Mouse (Mus musculus) spleen, adult 2 months (tissue): Measurements from ENCODE around the gene Adamtsl5. TPM values are rescaled to one million over a fixed set of nuclear protein-coding genes. Genes with fewer than 3 reads are reported as not detected.
A peak's percentile ranks its signal among the peaks of the same experiment; 100 is the strongest.

Experiments used
- DNase-seq, 2 experiments: peaks; one replicate each; pipeline versions ENCODE4 v3.0.0 to v3.0.0-alpha.2; 2012 to 2021; ENCODE audit warnings: low spot score in 2 of 2, low read depth in 1 of 2
- H3K27ac ChIP-seq: fragments of 200-500 bp; 2 replicates; pipeline ENCODE4 v1.5.1; 2012; ENCODE audit warnings: low read length, inconsistent platforms; ENCODE audit not compliant: insufficient read depth
- H3K27me3 ChIP-seq: fragments of 200-500 bp; 2 replicates; pipeline ENCODE4 v1.6.1; 2012; ENCODE audit warnings: mild to moderate bottlenecking, moderate library complexity, low read length, inconsistent platforms; ENCODE audit not compliant: control insufficient read depth, insufficient read depth
- H3K36me3 ChIP-seq: fragments of 200-500 bp; 2 replicates; pipeline ENCODE4 v1.6.1; 2012; ENCODE audit warnings: mild to moderate bottlenecking, low read length, inconsistent platforms; ENCODE audit not compliant: control insufficient read depth, insufficient read depth
- H3K4me1 ChIP-seq: fragments of 200-500 bp; 2 replicates; pipeline ENCODE4 v1.6.1; 2011; ENCODE audit warnings: inconsistent platforms; ENCODE audit not compliant: control insufficient read depth, insufficient read depth, insufficient read length
- H3K4me3 ChIP-seq: fragments of 200-500 bp; 2 replicates; pipeline ENCODE4 v1.5.1; 2011; ENCODE audit warnings: mild to moderate bottlenecking, inconsistent platforms; ENCODE audit not compliant: insufficient read depth, insufficient read length; ENCODE audit errors: extremely low read depth
- CTCF ChIP-seq: fragments of 200-500 bp; IDR thresholded peaks from 2 replicates; pipeline ENCODE4 v1.5.1; 2011; ENCODE audit warnings: mild to moderate bottlenecking, inconsistent platforms; ENCODE audit not compliant: insufficient read depth, insufficient read length, insufficient replicate concordance; ENCODE audit errors: extremely low read depth
- POLR2A ChIP-seq: fragments of 200-500 bp; IDR thresholded peaks from 2 replicates; pipeline ENCODE4 v1.6.1; 2011; ENCODE audit warnings: low read depth, low read length, inconsistent platforms
- WGBS: fragments of 180-500 bp; shearing (Covaris S2); methylation state at CpG from one replicate; pipeline ENCODE4 v1.1.7; 2018; 5-methylcytosine and 5-hydroxymethylcytosine counted together
- polyA plus RNA-seq: library from polyadenylated mRNA; depleted of rRNA; stranded (reverse); fragments of >200 nt; gene quantifications from 2 replicates; pipeline ENCODE4 v1.2.3, GENCODE M21; 2012

Adamtsl5 gene
- polyA plus RNA-seq, 1 experiment = 8.8 TPM

DNA sequence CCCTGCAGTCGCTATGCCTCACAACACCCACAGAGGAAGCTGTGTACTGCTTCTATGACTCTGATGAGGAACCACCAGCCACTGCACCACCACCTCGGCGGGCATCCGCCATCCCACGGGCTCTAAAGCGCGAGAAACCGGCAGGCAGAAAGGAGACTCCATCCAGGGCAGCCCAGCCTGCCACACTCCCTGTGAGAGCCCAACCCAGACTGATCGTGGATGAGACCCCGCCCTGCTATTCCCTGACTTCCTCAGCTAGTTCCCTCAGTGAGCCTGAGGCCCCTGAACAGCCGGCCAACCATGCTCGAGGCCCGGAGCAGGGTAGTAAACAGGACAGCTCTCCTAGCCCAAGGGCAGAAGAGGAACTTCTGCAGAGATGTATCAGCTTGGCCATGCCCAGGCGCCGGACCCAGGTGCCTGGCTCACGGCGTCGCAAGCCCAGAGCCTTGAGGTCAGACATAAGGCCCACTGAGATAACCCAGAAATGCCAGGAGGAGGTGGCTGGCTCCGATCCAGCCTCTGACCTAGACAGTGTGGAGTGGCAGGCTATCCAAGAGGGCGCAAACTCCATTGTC lies 34.5 kb downstream of the Adamtsl5 start:
- TF ChIP-seq CTCF (no peak), POLR2A (no peak)
- WGBS = 9% methylated on average over 20 of the region's 20 CpGs
- Histone ChIP-seq H3K4me3 (peak overlapping the region; percentile 42), H3K27me3 (no peaks in the 10 kb centered on the region; the same call in 1 of the 2 replicates), H3K27ac (peak overlapping the region; percentile 95), H3K36me3 (peaks cover 9% of the 10 kb centered on the region), H3K4me1 (peaks cover 17% of the 10 kb centered on the region)
- peak in 1 of 2 experiments; percentile 62 for DNase-seq

DNA sequence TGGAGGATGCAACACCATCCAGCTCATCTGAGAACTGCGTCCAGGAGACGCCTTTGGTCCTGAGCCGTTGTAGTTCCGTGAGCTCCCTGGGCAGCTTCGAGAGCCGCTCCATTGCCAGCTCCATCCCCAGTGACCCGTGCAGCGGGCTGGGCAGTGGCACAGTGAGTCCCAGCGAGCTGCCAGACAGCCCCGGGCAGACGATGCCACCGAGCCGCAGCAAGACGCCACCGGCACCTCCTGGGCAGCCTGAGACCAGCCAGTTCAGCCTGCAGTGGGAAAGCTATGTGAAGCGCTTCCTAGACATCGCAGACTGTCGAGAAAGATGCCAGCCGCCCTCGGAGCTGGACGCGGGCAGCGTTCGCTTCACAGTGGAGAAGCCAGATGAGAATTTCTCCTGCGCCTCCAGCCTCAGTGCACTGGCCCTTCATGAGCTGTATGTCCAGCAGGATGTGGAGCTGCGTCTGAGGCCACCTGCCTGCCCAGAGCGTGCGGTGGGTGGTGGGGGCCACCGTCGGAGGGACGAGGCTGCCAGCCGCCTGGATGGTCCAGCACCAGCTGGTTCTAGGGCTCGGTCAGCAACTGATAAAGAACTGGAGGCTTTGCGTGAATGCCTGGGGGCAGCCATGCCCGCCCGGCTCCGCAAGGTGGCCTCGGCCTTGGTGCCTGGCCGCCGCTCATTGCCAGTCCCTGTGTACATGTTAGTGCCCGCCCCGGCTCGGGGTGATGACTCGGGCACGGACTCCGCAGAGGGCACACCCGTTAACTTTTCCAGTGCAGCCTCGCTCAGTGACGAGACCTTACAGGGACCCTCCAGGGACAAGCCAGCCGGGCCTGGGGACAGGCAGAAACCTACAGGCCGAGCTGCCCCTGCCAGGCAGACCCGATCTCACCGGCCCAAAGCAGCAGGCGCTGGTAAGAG lies 35.4 kb downstream of the Adamtsl5 start:
- Histone ChIP-seq H3K36me3 (peaks cover 2% of the 10 kb centered on the region), H3K4me1 (peaks cover 17% of the 10 kb centered on the region), H3K4me3 (peak overlapping the region; percentile 42; the same call in 1 of the 2 replicates), H3K27me3 (no peaks in the 10 kb centered on the region; the same call in 1 of the 2 replicates), H3K27ac (peak overlapping the region; percentile 95)
- DNase-seq = no peak
- TF ChIP-seq POLR2A = no peak
- no peak for TF ChIP-seq CTCF
- WGBS = 80% methylated on average over 54 of the region's 54 CpGs

DNA sequence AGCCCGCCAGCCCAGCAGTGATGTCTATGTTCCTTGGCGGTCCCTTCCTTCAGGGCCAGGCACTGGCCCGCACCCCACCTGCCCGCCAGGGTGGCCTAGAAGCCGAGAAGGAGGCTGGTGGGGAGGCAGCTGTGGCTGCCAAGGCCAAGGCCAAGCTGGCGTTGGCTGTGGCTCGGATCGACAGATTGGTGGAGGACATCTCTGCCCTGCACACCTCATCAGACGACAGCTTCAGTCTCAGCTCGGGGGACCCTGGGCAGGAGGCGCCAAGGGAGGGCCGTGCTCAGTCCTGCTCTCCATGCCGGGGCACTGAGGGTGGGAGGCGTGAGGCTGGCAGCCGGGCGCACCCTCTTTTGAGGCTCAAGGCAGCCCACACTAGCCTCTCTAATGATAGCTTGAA lies 36.7 kb downstream of the Adamtsl5 start:
- Histone ChIP-seq H3K4me1 (peaks cover 17% of the 10 kb centered on the region), H3K27me3 (no peaks in the 10 kb centered on the region; the same call in 1 of the 2 replicates), H3K27ac (no peak overlapping the region), H3K36me3 (no peaks in the 10 kb centered on the region), H3K4me3 (no peak overlapping the region)
- DNase-seq = no peak
- TF ChIP-seq CTCF = no peak
- WGBS = 89% methylated on average over 16 of the region's 16 CpGs

DNA sequence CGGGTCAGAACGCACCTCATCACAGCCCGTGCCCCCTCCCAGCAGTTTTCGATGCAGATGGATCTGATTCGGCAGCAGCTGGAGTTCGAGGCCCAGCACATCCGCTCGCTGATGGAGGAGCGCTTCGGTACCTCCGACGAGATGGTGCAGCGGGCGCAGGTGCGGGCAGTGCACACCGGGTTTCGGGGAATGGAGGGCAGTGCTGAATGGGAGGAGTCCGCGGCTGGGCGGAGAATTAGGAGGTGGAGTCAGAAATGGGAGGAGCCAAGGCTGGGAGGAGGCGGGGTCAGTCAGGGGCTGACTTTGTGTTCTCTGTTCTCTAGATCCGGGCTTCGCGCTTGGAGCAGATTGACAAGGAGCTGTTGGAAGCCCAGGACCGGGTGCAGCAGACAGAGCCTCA lies 43.4 kb downstream of the Adamtsl5 start:
- Histone ChIP-seq H3K27ac (no peak overlapping the region), H3K36me3 (no peaks in the 10 kb centered on the region), H3K4me1 (no peaks in the 10 kb centered on the region), H3K27me3 (peaks cover 4% of the 10 kb centered on the region; the same call in 1 of the 2 replicates), H3K4me3 (peak overlapping the region; percentile 46; the same call in 1 of the 2 replicates)
- peak in 1 of 2 experiments; percentile 51 for DNase-seq
- TF ChIP-seq CTCF (no peak), POLR2A (no peak)
- 6% methylated on average over 25 of the region's 25 CpGs for WGBS

DNA sequence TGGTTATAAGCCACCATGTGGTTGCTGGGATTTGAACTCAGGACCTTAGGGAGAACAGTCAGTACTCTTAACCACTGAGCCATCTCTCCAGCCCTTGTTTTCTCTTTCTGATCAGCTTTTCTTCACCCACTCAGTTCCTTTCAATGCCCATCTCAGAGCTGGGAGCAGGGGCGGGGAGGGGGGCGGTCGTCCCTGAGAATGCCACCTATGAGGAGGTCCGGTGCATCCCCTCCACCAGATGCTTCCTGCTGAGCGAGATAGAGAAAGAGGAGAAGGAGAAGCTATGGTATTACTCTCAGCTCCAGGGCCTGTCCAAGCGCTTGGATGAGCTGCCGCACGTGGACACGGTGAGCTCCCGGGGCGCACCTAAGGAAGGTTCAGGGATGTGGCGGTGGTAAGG lies 43.8 kb downstream of the Adamtsl5 start:
- no peak for TF ChIP-seq CTCF
- no peak for TF ChIP-seq POLR2A
- peaks cover 7% of the 10 kb centered on the region; the same call in 1 of the 2 replicates for H3K27me3 ChIP-seq

DNA sequence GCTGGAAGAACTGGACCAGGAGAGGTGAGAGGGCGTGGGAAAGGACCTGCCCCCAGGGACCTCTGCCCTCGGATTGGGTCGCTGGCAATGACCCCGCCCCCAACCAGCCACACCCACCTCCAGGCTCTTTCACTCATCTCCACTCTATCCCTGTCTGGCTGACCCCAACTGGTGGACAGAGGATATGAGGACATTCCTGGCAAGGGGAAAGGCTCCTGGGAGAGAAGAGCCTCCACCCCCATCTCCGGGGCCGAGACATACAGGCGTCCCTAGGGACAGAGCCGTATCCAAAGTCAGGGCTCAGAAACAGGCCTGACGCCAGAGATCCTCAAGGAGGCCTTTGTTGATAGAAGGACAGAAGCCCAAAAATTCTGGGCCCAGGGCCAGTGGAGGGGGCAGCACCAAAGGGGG lies 45.7 kb downstream of the Adamtsl5 start:
- Histone ChIP-seq H3K27ac (no peak overlapping the region), H3K4me3 (no peak overlapping the region), H3K36me3 (no peaks in the 10 kb centered on the region), H3K27me3 (peaks cover 10% of the 10 kb centered on the region), H3K4me1 (no peaks in the 10 kb centered on the region)
- TF ChIP-seq POLR2A (no peak), CTCF (no peak)
- 56% methylated on average over 9 of the region's 9 CpGs for WGBS
- no peak for DNase-seq

More for the DNA sequence above, 43.8 kb downstream of the Adamtsl5 start:
- no peaks in the 10 kb centered on the region for H3K36me3 ChIP-seq
- H3K27ac ChIP-seq = no peak overlapping the region
- WGBS = 10% methylated on average over 12 of the region's 12 CpGs
- DNase-seq = no peak
- H3K4me3 ChIP-seq = peak overlapping the region; percentile 46; the same call in 1 of the 2 replicates
- no peaks in the 10 kb centered on the region for H3K4me1 ChIP-seq

DNA sequence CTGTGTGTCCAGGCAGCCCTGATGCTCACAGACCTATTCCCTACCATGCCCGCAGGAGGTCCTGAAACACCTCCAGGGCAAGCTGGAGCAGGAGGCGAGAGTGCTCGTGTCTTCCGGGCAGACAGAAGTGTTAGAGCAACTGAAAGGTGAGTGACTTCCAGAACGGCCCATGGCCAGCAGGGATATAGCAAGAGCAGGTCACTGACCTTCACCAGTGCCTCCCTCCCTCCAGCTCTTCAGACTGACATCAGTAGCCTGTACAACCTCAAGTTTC lies 46.2 kb downstream of the Adamtsl5 start:
- peaks cover 10% of the 10 kb centered on the region for H3K27me3 ChIP-seq
- WGBS = 74% methylated on average over 5 of the region's 5 CpGs
- TF ChIP-seq CTCF (no peak), POLR2A (no peak)
- no peak overlapping the region for H3K27ac ChIP-seq
- DNase-seq = no peak
- no peaks in the 10 kb centered on the region for H3K4me1 ChIP-seq
- H3K36me3 ChIP-seq = no peaks in the 10 kb centered on the region
- no peak overlapping the region for H3K4me3 ChIP-seq
